Mouse (Mus musculus): Measurements from ENCODE around the gene Dydc2. TPM values are rescaled to one million over a fixed set of nuclear protein-coding genes. Genes with fewer than 3 reads are reported as not detected.

Dydc2 gene
- polyA plus RNA-seq, 1 experiment from 2014 or later = 0.28 TPM

- Histone ChIP-seq H3K36me3 (ENCODE audit: control insufficient read depth, insufficient read depth, low read length) (peaks cover 48% of the 10 kb centered on the region), H3K9ac (replicated peaks; ENCODE audit: low read length) (no peak overlapping the region), H3K27ac (replicated peaks; ENCODE audit: low read depth, low read length) (no peak overlapping the region), H3K4me2 (ENCODE audit: low read length) (no peak overlapping the region), H3K4me1 (ENCODE audit: control insufficient read depth, insufficient read depth, low read length) (peaks cover 8% of the 10 kb centered on the region), H3K4me3 (replicated peaks; ENCODE audit: low read depth, low read length) (no peak overlapping the region), H3K9me3 (ENCODE audit: control insufficient read depth, low read length) (no peaks in the 10 kb centered on the region), H3K27me3 (ENCODE audit: control insufficient read depth, insufficient read depth, low read length) (no peaks in the 10 kb centered on the region)
- no peak for DNase-seq
- 87% methylated on average over 7 of the region's 7 CpGs for WGBS
- no peak for ATAC-seq (ENCODE audit: low FRiP score, low TSS enrichment)
These were observed 68.9 kb downstream of the Dydc2 start for GRCm38 (mm10) chr14:40999904-41000645.

Other genes starting within 250 kb of the Dydc2 start
- 1.9 and 2.6 TPM in 2 replicates for gene Sh2d4b, start 175.9 kb downstream of the Dydc2 start, polyA plus RNA-seq (2014; fragmentation: Nextera tagmentation; extraction: Ambion mirVana)
- 57.2 and 79.6 TPM in 2 replicates for gene Tspan14, start 102.4 kb downstream of the Dydc2 start, polyA plus RNA-seq (2014; fragmentation: Nextera tagmentation; extraction: Ambion mirVana)
- gene Fam213a, start 55.4 kb downstream of the Dydc2 start, polyA plus RNA-seq (2014; fragmentation: Nextera tagmentation; extraction: Ambion mirVana) = 70.4 and 80.1 TPM in 2 replicates
- gene Dydc1, start 3.7 kb upstream of the Dydc2 start, polyA plus RNA-seq (2014; fragmentation: Nextera tagmentation; extraction: Ambion mirVana) = not detected in 2 replicates
- gene Mat1a, start 35.8 kb upstream of the Dydc2 start, polyA plus RNA-seq (2014; fragmentation: Nextera tagmentation; extraction: Ambion mirVana) = not detected in 2 replicates
- not detected in 2 replicates for gene Sftpa1, start 62.6 kb upstream of the Dydc2 start, polyA plus RNA-seq (2014; fragmentation: Nextera tagmentation; extraction: Ambion mirVana)
- not detected in 2 replicates for gene Mbl1, start 82.2 kb upstream of the Dydc2 start, polyA plus RNA-seq (2014; fragmentation: Nextera tagmentation; extraction: Ambion mirVana)
- not detected in 2 replicates for gene Sftpd, start 115.9 kb upstream of the Dydc2 start, polyA plus RNA-seq (2014; fragmentation: Nextera tagmentation; extraction: Ambion mirVana)
- gene Gm2832, start 209.6 kb upstream of the Dydc2 start, polyA plus RNA-seq (2014; fragmentation: Nextera tagmentation; extraction: Ambion mirVana) = 0.32 and 0.49 TPM in 2 replicates